Mouse (Mus musculus): ENCODE results near the gene Ifnl2.

DNA sequence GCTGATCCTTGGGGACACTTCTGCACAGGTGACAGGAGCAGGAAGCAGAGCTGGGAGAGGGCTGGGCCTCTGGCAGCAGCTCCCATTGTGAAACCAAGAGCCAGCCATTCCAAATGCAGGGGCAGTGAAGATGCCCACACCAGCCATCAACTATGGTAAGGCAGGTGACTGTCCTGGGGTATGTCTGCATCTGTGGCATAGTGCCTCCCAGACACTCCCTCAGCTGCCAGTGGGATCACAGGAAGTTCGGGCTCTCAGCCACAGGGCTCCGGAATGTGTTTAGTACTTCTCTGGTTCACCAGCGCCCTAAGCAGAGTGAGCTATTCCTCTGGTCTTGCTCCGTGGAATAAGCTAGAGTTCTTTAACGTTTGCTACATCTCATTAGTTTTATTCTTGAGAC is 46.8 kb upstream of the Ifnl2 start:
- TF ChIP-seq POLR2A (IDR thresholded peaks at IDR 0.05; ENCODE audit: insufficient read depth, low read depth, low read length) (no peak), CTCF (IDR thresholded peaks at IDR 0.05) (no peak)

Measured in heart, adult 2 months (tissue).